Mouse (Mus musculus): ENCODE data around the gene Mtmr4. TPM values are rescaled to one million over a fixed set of nuclear protein-coding genes. Genes with fewer than 3 reads are reported as not detected.

Mtmr4 gene
- total RNA-seq, 2 experiments from 2014 or later, result 21.5 to 22.4 TPM

Other genes starting within 250 kb of the Mtmr4 start
- under 1 TPM; 0.71 to 0.86 TPM for gene Ppm1e, start 233.1 kb upstream of the Mtmr4 start, total RNA-seq (2021)
- gene Rad51c, start 187.2 kb upstream of the Mtmr4 start, total RNA-seq (2021), result 1 to 10 TPM; 3.9 to 4.6 TPM
- gene Tex14, start 187.1 kb upstream of the Mtmr4 start, total RNA-seq (2021), result 1 to 10 TPM; 1.0 to 1.3 TPM
- gene Gm11492, start 25.5 kb upstream of the Mtmr4 start, total RNA-seq (2021), result not detected
- 10 to 100 TPM; 59.0 to 78.8 TPM for gene Sept4, start 23.3 kb upstream of the Mtmr4 start, total RNA-seq (2021)
- gene Hsf5, start 25.0 kb downstream of the Mtmr4 start, total RNA-seq (2021), result under 1 TPM; 0.10 to 0.17 TPM
- gene Rnf43, start 70.6 kb downstream of the Mtmr4 start, total RNA-seq (2021), result under 1 TPM; 0.17 to 0.29 TPM
- gene Supt4a, start 145.4 kb downstream of the Mtmr4 start, total RNA-seq (2021), result 10 to 100 TPM; 52.1 to 55.5 TPM
- gene Tspoap1, start 168.4 kb downstream of the Mtmr4 start, total RNA-seq (2021), result under 1 TPM; 0.18 to 0.39 TPM
- gene Mpo, start 201.4 kb downstream of the Mtmr4 start, total RNA-seq (2021), result under 1 TPM; 0.34 to 0.93 TPM
- not detected for gene Lpo, start 236.1 kb downstream of the Mtmr4 start, total RNA-seq (2021)